Mouse (Mus musculus): ENCODE measurements around the gene Lta.

The Lta gene

DNA sequence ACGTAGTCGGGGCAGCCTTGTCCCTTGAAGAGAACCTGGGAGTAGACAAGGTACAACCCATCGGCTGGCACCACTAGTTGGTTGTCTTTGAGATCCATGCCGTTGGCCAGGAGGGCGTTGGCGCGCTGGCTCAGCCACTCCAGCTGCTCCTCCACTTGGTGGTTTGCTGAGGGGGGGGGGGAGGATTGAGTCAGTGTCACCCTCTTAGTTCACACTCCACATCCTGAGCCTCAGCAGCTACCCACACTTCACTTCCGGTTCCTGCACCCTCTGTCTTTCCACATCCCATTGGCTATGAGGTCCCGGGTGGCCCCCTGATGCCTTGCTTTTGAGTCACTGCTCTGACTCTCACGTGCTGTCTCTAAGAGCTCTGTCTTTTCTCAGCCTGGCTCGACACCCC, 4.8 kb downstream of the Lta start:
- no peak for TF ChIP-seq GATA4 (IDR thresholded peaks at IDR 0.05; ENCODE audit: insufficient replicate concordance, low read length)

DNA sequence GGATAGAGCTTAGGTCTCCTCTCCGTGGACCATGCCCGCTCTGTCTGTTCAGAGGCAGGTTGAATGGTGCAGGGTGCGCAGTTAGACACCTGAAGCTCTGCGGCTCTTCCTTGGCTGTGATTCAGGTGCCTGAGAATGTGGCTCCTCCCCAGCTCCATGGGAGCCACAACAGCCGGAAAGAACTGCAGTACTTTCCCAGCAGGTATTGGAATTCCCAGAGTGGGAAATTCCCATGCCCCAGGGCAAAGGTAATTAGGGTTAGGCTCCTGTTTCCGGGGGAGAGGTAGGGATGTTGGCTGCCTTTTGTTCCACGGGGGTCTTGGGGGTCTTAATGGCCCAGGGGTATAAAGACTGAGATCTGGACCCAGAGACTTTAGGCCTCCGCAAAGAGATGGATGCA, 6.2 kb downstream of the Lta start:
- no peak for TF ChIP-seq GATA4 (IDR thresholded peaks at IDR 0.05; ENCODE audit: insufficient replicate concordance, low read length)

DNA sequence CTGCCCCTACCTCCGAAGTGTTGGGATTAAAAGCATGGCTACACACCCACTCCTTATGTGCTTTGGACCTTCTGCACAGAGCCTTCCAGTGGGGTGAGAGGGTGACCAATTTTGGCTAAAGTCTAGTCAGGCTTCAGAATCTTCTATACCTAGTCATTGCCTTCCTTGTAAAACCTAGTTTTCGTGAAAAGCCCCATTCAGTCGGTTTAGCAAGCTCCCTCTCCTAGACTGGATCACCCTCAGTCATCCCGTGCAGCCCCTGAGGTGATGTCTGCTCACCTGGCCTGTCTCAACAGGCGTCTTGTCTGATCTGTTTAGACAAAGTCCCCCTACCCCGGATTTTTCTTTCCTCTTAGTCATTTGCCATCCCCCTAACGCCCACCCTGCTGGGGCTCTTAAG, 7.1 kb downstream of the Lta start:
- no peak for TF ChIP-seq GATA4 (IDR thresholded peaks at IDR 0.05; ENCODE audit: insufficient replicate concordance, low read length)

DNA sequence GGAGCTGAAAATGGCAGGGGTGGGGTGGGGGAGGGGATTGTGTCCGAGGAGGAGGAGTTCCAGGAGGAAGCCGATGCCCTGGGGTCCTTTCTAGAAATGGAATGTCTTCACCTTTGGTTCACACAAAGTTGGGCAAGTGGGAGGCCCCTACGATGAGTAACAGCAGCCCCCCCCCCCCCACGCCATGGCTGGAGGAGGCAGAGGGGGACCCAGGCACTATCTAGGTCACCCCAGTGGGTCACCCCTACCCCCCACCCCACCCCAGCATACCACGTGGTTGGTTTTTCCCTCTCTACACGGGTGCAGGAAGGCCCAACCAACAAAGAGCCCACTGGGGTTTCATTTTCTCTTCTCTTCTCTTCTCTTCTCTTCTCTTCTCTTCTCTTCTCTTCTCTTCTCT, 8.0 kb downstream of the Lta start:
- TF ChIP-seq GATA4 (IDR thresholded peaks at IDR 0.05; ENCODE audit: insufficient replicate concordance, low read length) = no peak

DNA sequence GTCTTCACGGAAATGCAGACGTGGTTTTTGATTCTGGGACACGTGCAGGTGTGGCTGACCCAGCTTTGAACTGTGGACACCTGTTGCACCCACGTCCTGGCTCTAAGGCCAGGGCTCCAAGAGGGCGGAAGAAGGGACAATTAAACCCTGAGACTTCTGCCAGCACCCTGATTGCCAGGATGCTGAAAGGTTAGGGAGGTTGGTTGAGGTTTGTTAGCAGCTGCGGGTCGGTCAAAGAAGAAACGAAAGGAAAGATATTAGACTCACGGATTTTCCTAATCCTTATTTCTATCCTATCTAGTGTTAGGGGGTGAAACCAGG, 8.9 kb downstream of the Lta start:
- no peak for TF ChIP-seq GATA4 (IDR thresholded peaks at IDR 0.05; ENCODE audit: insufficient replicate concordance, low read length)

DNA sequence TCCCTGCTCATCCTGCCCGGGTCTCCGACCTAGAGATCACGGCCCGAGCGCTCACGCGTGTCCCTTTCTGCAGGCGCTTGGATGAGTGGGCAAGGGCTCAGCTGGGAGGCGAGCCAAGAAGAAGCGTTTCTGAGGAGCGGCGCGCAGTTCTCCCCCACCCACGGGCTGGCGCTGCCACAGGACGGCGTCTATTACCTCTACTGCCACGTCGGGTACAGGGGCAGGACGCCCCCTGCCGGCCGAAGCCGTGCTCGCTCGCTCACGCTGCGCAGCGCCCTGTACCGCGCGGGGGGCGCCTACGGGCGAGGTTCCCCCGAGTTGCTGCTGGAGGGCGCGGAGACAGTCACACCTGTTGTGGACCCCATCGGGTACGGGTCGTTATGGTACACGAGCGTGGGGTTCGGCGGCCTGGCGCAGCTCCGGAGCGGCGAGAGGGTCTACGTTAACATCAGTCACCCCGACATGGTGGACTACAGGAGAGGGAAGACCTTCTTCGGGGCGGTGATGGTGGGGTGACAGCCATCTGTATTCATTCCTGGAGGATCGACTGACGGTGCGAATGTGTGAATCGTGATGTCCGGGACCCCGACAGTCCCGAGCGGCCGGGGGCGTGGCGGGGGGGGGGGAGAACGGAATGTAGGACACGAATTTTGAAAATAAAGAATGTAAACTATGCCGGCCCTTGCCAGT, 9.4 kb downstream of the Lta start:
- no peak; the same call in 1 of the 2 replicates for TF ChIP-seq GATA4 (IDR thresholded peaks at IDR 0.05; ENCODE audit: insufficient replicate concordance, low read length)

DNA sequence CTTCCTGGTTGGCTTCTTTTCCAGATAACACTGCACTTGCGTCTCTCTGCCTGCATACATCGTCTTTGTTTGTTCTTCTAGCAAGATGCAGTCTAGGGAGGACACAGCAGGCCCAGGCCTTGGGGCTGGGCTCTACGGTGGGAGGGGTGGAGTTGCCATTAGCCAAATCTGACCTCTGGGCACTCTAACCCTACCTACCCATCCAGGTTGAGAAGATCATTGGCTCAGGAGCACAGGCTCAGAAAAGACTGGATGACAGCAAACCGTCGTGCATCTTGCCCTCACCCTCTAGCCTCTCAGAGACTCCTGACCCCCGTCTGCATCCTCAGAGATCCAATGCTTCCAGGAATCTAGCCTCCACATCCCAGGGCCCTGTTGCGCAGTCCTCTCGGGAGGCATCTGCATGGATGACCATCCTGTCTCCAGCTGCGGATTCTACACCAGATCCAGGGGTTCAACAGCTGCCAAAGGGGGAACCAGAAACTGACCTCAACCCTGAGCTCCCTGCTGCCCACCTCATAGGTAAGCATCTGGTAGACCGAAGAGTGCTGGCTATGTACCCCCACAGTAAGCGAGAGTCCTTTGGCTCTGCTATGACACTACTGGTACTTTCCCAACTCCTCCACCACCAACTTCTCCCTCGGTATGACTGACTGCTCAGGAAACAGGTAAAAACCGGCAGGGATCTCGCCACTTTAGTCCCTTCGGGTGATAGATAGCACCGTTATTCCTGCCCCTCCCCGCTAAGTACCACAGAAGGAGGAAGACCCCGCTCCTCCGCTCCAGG, 10.1 kb downstream of the Lta start:
- TF ChIP-seq GATA4 (IDR thresholded peaks at IDR 0.05; ENCODE audit: insufficient replicate concordance, low read length) = no peak

DNA sequence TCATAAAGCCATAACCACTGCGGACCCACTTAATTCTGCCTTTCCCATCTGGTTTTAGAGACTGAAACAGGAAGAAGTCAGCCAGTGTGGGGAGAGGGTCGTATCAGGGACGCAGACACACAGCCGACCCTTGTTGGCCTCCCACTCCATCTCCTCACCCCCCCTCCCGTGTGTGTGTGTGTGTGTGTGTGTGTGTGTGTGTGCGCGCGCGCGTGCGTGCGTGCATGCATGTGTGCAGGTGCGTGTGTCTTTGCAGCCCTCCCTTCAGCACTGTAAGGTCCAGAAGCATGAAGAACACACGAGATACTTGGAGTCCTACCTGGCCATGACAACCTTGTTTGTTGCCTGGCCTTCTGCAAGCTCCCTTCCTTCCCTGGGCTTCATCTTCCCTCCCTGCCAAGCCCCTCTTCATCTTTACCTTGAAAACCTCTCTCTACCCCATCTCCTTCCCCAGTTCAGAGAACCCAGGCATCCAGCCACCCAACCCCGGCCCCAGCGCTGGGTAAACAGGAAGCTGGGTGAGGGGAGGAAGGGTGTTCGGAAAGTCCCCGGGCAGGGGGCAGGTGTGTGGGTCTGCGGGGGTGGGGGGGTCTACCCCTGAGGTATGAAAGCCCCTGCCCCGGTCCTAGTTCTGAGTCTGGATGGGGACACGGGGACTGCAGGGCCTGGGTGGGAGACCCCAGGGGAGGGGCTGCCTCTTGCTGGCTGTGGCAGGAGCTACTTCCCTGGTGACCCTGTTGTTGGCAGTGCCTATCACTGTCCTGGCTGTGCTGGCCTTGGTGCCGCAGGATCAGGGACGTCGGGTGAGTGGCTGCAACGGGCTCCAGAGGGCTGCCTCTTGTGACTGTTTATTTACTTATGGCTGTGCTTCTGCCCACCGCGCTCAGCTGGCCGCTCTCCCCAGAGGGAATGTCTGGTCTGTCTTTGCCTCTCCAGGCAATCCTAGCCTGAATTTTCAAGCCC, 11.0 kb downstream of the Lta start, which contains the start of gene Ltb:
TSS of gene Ltb (plus strand) at position 559 of the 963 bp plus-strand sequence.
- TF ChIP-seq GATA4 (IDR thresholded peaks at IDR 0.05; ENCODE audit: insufficient replicate concordance, low read length) = no peak

DNA sequence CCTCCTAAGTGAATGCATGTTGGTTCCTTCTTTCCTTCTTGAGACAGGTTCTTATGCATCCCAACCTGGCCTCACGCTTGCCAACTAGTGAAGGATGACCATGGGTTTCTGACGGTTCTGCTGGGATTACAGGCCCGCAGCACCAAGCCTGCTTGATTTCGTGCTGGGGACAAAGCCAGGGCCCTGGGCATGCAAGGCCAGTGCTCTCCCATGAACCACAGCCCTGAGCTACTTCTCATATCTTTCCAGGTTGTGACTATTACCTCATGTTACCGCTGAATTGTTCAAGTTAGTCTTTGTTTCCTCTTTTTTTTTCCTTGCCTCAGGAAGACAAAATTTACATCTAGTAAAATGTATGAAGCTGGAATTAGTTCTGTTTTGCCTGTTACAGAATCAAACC, 12.2 kb downstream of the Lta start:
- no peak for TF ChIP-seq GATA4 (IDR thresholded peaks at IDR 0.05; ENCODE audit: insufficient replicate concordance, low read length)

DNA sequence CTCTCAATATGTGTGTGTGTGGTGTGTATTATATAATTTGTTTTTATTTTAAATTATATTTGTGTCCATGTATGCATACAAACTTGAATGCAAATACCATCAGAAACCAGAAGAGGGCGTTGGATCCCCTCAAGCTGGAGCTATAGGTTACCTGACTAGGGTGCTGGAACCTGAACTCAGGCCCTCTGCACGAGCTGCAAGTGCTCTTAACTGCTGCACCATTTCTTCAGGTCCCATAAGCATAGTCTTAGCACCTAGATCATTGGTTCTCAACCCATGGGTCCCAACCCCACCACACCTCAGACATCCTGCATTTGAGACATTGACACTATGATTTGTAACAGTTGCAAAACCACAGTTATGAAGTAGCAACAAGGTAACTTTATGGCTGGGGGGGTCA, 13.4 kb downstream of the Lta start:
- TF ChIP-seq GATA4 (IDR thresholded peaks at IDR 0.05; ENCODE audit: insufficient replicate concordance, low read length) = no peak

DNA sequence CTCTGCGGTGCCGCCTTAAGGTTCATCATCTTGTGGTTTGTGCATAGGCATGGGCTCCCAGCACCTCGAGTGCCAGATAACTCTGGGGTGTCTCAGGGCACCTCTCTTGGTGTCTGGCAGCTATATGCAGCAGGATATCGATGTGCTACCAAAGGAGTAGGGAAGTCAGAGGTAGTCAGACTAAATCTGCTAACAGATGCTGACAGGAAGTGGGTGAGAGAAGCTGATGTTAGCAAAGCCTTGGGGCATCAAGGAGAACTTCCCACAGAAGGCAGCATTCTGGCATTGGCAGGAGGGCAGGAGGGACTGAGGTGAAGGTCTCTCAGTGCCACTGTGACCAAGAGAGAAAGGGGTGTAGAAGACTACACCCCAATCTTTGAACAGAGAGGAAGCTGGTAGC, 15.1 kb downstream of the Lta start:
- TF ChIP-seq GATA4 (IDR thresholded peaks at IDR 0.05; ENCODE audit: insufficient replicate concordance, low read length) = no peak

DNA sequence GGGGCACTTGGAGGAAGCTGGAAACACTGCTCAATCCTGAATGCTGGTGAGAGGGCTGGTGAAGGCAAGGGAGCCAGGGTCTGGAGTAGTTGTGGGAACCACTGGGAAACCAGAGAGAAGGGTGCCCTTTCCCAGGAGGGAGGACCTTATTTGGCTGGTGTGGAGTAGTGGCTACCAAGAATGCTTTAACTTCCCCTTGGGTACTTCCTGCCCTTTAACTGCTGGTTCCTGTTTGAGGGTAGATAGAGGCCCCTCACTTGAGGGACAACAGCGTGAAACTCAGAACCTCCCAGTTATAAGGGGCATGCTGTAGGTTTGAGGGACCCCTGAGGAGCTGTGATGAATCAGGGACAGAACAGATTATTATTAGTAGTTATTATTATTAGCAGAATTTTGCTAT, 16.0 kb downstream of the Lta start:
- no peak for TF ChIP-seq GATA4 (IDR thresholded peaks at IDR 0.05; ENCODE audit: insufficient replicate concordance, low read length)

DNA sequence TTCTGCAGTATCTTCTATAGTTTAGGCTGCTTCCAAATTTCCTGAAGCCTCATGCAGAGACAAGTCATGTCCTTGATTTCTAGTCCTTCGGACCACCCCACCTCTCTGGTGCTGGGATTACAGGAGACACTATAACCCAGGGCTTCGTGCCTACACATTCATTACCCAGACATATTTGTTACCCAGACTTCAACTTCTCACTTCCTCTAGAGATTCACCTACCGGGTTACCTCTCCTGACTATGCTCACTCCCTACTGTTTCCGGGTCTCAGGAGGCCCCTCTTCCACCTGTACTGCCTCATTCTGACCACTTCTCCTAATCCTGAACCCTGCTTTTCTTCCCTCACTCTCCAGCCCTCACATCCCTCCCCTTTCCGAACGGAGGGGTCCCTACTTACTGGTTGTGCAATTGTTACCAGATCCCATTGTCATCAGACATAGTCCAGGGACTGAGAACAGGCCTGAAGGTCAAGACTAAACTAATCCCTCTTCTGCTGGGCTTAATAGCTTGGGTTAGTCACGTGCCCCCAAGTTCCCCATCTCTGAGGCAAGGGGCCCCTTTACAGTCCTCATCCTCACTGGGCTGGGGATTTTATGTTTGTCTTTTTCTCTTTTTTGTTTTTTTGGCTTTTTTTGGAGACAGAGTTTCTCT, 17.1 kb downstream of the Lta start, which contains the start of gene Lst1:
TSS of gene Lst1 (minus strand) at position 481 of the 652 bp plus-strand sequence.
- TF ChIP-seq GATA4 (IDR thresholded peaks at IDR 0.05; ENCODE audit: insufficient replicate concordance, low read length) = no peak

DNA sequence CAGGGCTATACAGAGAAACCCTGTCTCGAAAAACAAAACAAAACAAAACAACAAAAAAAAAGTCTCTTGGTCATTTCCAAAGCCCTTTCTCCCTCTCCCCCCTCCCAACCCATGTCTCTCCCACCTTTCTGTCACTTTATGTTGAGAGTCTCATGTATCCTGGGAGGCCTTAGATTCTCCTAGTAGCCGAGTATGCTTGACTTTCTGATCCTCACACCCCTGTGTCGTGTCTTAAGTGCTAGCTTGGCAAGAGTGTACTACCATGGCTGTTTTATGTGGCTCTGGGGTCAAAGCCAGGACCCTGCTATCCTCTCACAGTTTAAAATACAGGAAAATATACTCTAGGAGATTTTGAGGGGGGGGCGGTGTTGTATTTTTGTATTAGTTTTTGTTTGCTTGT, 17.8 kb downstream of the Lta start:
- TF ChIP-seq GATA4 (IDR thresholded peaks at IDR 0.05; ENCODE audit: insufficient replicate concordance, low read length) = no peak

DNA sequence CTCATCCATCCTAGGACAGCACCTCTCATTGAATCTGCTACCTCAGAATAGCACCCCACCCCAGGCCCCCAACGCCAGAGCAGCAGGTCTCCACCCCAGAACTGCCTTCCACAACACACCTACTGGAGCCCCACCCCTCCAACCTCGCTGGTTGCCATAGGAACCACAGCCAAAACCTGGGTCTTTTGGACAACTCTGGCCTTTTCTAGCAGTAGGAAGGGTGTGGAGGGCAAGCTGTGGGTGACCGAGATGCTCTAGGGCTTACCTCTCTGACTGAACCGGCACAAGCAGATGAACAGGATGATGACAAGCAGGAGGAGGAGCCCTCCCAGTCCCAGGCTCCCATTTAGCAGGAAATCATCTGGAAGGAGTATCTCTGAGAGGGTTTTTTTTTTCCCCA, 18.5 kb downstream of the Lta start:
- no peak for TF ChIP-seq GATA4 (IDR thresholded peaks at IDR 0.05; ENCODE audit: insufficient replicate concordance, low read length)
